Mouse (Mus musculus): ENCODE data around the gene Crisp4.

The Crisp4 gene

GRCm38 (mm10) chr1:18145802-18146201, at the start of gene Crisp4:
Crisp4 (minus strand) TSS chr1:18145902.
- DNase-seq, result no peak

DNA sequence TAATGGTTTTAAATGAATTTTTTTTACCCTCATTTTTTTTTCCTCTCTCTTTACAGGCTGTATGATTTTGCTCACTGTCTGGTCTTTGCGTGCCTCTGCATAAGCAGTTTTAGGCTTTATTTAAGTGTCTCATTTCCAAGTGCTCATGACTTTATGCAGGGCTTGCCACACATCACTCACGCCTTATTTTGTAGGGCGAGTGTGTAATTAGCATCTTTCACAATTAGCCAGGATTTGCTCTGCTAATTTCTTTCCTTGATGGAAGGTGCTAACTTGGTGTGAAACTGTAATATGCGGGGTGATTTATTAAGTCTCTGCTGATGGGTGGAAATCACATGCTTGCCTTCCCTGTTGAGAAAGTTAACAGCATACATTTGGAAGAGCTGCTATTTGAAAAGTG, 46.0 kb upstream of the Crisp4 start:
- no peak for DNase-seq

GRCm38 (mm10) chr1:18190714-18191712, 45.3 kb upstream of the Crisp4 start:
- DNase-seq, result no peak

GRCm38 (mm10) chr1:18181167-18181566, 35.5 kb upstream of the Crisp4 start:
- DNase-seq, result peak; percentile 57

GRCm38 (mm10) chr1:18170573-18170972, 24.9 kb upstream of the Crisp4 start:
- no peak for DNase-seq

- peak; percentile 73 for DNase-seq
These were observed 22.6 kb upstream of the Crisp4 start for GRCm38 (mm10) chr1:18168261-18168660.

- DNase-seq, result no peak
These were observed 13.4 kb upstream of the Crisp4 start for GRCm38 (mm10) chr1:18159082-18159481.

- peak; percentile 9 for DNase-seq
These were observed 2.5 kb upstream of the Crisp4 start for GRCm38 (mm10) chr1:18148211-18148610.

GRCm38 (mm10) chr1:18131691-18132090, 14.0 kb downstream of the Crisp4 start:
- no peak for DNase-seq

DNA sequence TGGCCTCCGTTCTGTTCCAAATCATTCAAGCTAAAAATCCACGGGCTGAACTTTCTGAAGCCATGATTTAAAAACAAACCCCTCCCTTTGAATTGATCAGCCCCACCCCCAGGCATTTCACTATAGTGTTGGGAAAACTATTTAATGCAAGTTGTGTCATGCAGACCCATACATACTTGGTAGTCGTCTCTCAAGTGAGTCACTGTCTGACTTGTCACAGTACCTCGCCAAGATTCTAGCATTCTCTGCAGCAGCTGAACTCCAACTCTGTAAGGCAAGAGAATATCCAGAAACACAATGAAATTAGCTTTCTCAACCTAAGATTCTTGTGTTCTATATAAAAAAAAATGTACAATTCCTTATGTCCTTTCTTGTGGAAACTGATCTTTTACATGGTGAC, 15.7 kb downstream of the Crisp4 start:
- DNase-seq, result no peak

DNA sequence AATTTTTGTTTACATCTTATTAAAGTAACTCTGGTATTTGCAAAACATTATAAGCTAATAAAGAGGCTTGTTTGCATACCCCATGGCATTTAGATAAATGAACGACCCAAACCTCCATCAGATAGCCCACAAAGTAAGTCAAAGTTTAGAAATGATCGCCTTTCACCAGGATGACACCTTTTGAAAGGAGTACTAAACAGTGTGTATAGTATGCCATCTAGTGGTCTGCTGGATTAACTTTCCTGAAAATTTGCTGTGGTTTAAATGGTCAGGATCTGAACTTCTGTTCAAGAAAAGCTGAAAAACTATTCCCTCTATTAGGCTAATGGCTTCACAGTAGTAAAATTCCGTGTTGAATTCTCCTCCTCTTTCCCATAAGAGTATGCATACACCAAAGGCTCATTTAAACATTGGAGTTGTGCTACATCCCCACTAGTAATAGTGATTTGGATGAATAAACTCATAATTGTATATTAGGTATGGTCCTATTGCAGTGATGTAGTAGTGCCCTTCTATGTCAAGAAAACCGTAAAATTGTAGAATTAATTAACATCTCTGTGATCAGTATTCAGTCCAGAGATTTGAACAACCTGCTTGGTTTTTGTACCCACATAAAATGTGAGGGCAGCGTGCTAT, 38.9 kb downstream of the Crisp4 start:
- no peak for DNase-seq

GRCm38 (mm10) chr1:18105866-18106529, 39.7 kb downstream of the Crisp4 start:
- DNase-seq, result peak; percentile 9

- no peak for DNase-seq
These were observed 40.5 kb downstream of the Crisp4 start for GRCm38 (mm10) chr1:18105029-18105865.

All from layer of hippocampus, adult 9-11 months (tissue).